Mouse (Mus musculus) liver, embryonic 11.5 days (tissue): ENCODE measurements around the gene Zdhhc12. TPM values are rescaled to one million over a fixed set of nuclear protein-coding genes. Genes with fewer than 3 reads are reported as not detected.
A peak's percentile ranks its signal among the peaks of the same experiment; 100 is the strongest.

Source experiments
- ATAC-seq: fragments of 200-750 bp; cut with Nextera tagmentation; replicated peaks from 2 replicates; pipeline ENCODE4 v1.8.0; 2017; ENCODE audit warnings: moderate number of reproducible peaks, mild to moderate bottlenecking, moderate TSS enrichment, moderate library complexity; ENCODE audit not compliant: low FRiP score
- DNase-seq: peaks from one replicate; pipeline ENCODE4 v3.0.0-alpha.2; 2017; ENCODE audit warnings: low spot score
- H3K27ac ChIP-seq: fragments of 300-500 bp; sonication (generic); 2 replicates; pipeline ENCODE4 v1.5.1; 2014; ENCODE audit warnings: mild to moderate bottlenecking, low read depth, low read length, control low read depth
- H3K27me3 ChIP-seq: fragments of 300-500 bp; sonication (generic); replicated peaks from 2 replicates; pipeline ENCODE4 v1.6.1; 2014; ENCODE audit warnings: low read length, mixed read lengths; ENCODE audit not compliant: control insufficient read depth, insufficient read depth
- H3K36me3 ChIP-seq: fragments of 300-500 bp; sonication (generic); 2 replicates; pipeline ENCODE4 v1.6.1; 2014; ENCODE audit warnings: mild to moderate bottlenecking, low read length, moderate library complexity, mixed read lengths; ENCODE audit not compliant: control insufficient read depth, insufficient read depth
- H3K4me1 ChIP-seq: fragments of 300-500 bp; sonication (generic); replicated peaks from 2 replicates; pipeline ENCODE4 v1.6.1; 2014; ENCODE audit warnings: low read length, mixed read lengths; ENCODE audit not compliant: control insufficient read depth, insufficient read depth
- H3K4me2 ChIP-seq: fragments of 300-500 bp; sonication (generic); 2 replicates; pipeline ENCODE4 v1.6.1; 2014; ENCODE audit warnings: mild to moderate bottlenecking, control low read depth, moderate library complexity
- H3K4me3 ChIP-seq: fragments of 300-500 bp; sonication (generic); 2 replicates; pipeline ENCODE4 v1.5.1; 2014; ENCODE audit warnings: low read depth, low read length, control low read depth
- H3K9ac ChIP-seq: fragments of 300-500 bp; sonication (generic); 2 replicates; pipeline ENCODE4 v1.6.1; 2014; ENCODE audit warnings: low read depth, low read length, control low read depth
- H3K9me3 ChIP-seq: fragments of 300-500 bp; sonication (generic); 2 replicates; pipeline ENCODE4 v1.6.1; 2016; ENCODE audit warnings: low read length, inconsistent platforms, mixed read lengths; ENCODE audit not compliant: control insufficient read depth
- WGBS: fragments of 180-500 bp; shearing (Covaris S2); extraction: QIAGEN DNeasy Blood & Tissue Kit; methylation state at CpG from one replicate; pipeline ENCODE4 v1.1.7; 2014; 5-methylcytosine and 5-hydroxymethylcytosine counted together
- polyA plus RNA-seq: library from polyadenylated mRNA; unstranded; fragments of >200 nt; fragmentation: Nextera tagmentation; extraction: Ambion mirVana; gene quantifications from 2 replicates; pipeline ENCODE4 v1.2.1, GENCODE M21; 2014

Gene Zdhhc12
- polyA plus RNA-seq, 1 experiment from 2014 or later: 53.7 TPM

GRCm38 (mm10) chr2:30130156-30130555 is 36.7 kb upstream of the Zdhhc12 start:
- H3K36me3 ChIP-seq: no peaks in the 10 kb centered on the region
- WGBS: 82% methylated on average over 4 of the region's 4 CpGs
- no peak for ATAC-seq
- no peak overlapping the region for H3K4me3 ChIP-seq
- no peaks in the 10 kb centered on the region for H3K9me3 ChIP-seq
- H3K4me1 ChIP-seq: peaks cover 19% of the 10 kb centered on the region
- no peak overlapping the region for H3K27ac ChIP-seq
- no peaks in the 10 kb centered on the region for H3K27me3 ChIP-seq
- no peak overlapping the region for H3K4me2 ChIP-seq
- no peak overlapping the region for H3K9ac ChIP-seq
- DNase-seq: no peak

- H3K27ac ChIP-seq: no peak overlapping the region
- no peak overlapping the region for H3K4me2 ChIP-seq
- H3K4me3 ChIP-seq: no peak overlapping the region
- no peaks in the 10 kb centered on the region for H3K36me3 ChIP-seq
- ATAC-seq (no peak), DNase-seq (no peak)
- H3K9ac ChIP-seq: no peak overlapping the region
- H3K9me3 ChIP-seq: no peaks in the 10 kb centered on the region
- H3K4me1 ChIP-seq: peaks cover 11% of the 10 kb centered on the region; the same call in 1 of the 2 replicates
- no peaks in the 10 kb centered on the region for H3K27me3 ChIP-seq
- 36% methylated on average over 2 of the region's 2 CpGs for WGBS
These were observed 35.3 kb upstream of the Zdhhc12 start for GRCm38 (mm10) chr2:30128789-30129188.

- H3K36me3 ChIP-seq: no peaks in the 10 kb centered on the region
- peak within 1 kb of the TSS; percentile 77 for H3K4me3 ChIP-seq
- ATAC-seq (peak; percentile 94), DNase-seq (peak; percentile 93)
- WGBS: 12% methylated on average over 30 of the region's 31 CpGs
- no peaks in the 10 kb centered on the region for H3K9me3 ChIP-seq
- peak within 1 kb of the TSS; percentile 70 for H3K27ac ChIP-seq
- no peaks in the 10 kb centered on the region for H3K27me3 ChIP-seq
- H3K4me2 ChIP-seq: peak within 1 kb of the TSS; percentile 85
- H3K4me1 ChIP-seq: peaks cover 13% of the 10 kb centered on the region
- H3K9ac ChIP-seq: peak within 1 kb of the TSS; percentile 81
These were observed 31.2 kb upstream of the Zdhhc12 start, which contains the start of gene Zer1 for GRCm38 (mm10) chr2:30124472-30125274. TSS of gene Zer1 (minus strand) at chr2:30124585.

- no peaks in the 10 kb centered on the region for H3K27me3 ChIP-seq
- no peaks in the 10 kb centered on the region for H3K36me3 ChIP-seq
- peak overlapping the region; percentile 81 for H3K9ac ChIP-seq
- H3K9me3 ChIP-seq: no peaks in the 10 kb centered on the region
- peak overlapping the region; percentile 85 for H3K4me2 ChIP-seq
- DNase-seq: no peak
- peak; percentile 58 for ATAC-seq
- H3K27ac ChIP-seq: peak overlapping the region; percentile 70
- H3K4me3 ChIP-seq: peak overlapping the region; percentile 77
- WGBS: 3% methylated on average over 43 of the region's 44 CpGs
- peaks cover 13% of the 10 kb centered on the region for H3K4me1 ChIP-seq
These were observed 30.5 kb upstream of the Zdhhc12 start for GRCm38 (mm10) chr2:30123729-30124471.

- Histone ChIP-seq H3K4me2 (no peak overlapping the region; the same call in 1 of the 2 replicates), H3K36me3 (no peaks in the 10 kb centered on the region), H3K4me1 (peaks cover 13% of the 10 kb centered on the region), H3K4me3 (no peak overlapping the region), H3K9ac (no peak overlapping the region), H3K9me3 (no peaks in the 10 kb centered on the region), H3K27ac (no peak overlapping the region), H3K27me3 (no peaks in the 10 kb centered on the region)
- no peak for ATAC-seq
- no peak for DNase-seq
- 80% methylated on average over 5 of the region's 5 CpGs for WGBS
These were observed 29.3 kb upstream of the Zdhhc12 start for GRCm38 (mm10) chr2:30122766-30123165.

GRCm38 (mm10) chr2:30120269-30120668 is 26.8 kb upstream of the Zdhhc12 start:
- WGBS: 83% methylated on average over 4 of the region's 4 CpGs
- H3K36me3 ChIP-seq: no peaks in the 10 kb centered on the region
- no peak overlapping the region for H3K27ac ChIP-seq
- H3K4me1 ChIP-seq: peaks cover 11% of the 10 kb centered on the region
- ATAC-seq (no peak), DNase-seq (no peak)
- H3K4me2 ChIP-seq: no peak overlapping the region
- no peak overlapping the region for H3K4me3 ChIP-seq
- H3K9me3 ChIP-seq: no peaks in the 10 kb centered on the region
- no peak overlapping the region for H3K9ac ChIP-seq
- no peaks in the 10 kb centered on the region for H3K27me3 ChIP-seq

- ATAC-seq (no peak), DNase-seq (no peak)
- Histone ChIP-seq H3K4me2 (no peak overlapping the region), H3K27me3 (no peaks in the 10 kb centered on the region), H3K4me1 (peaks cover 8% of the 10 kb centered on the region), H3K36me3 (no peaks in the 10 kb centered on the region), H3K27ac (no peak overlapping the region), H3K4me3 (no peak overlapping the region), H3K9me3 (no peaks in the 10 kb centered on the region), H3K9ac (no peak overlapping the region)
- 53% methylated on average over 6 of the region's 6 CpGs for WGBS
These were observed 26.2 kb upstream of the Zdhhc12 start for GRCm38 (mm10) chr2:30119641-30120051.

- no peak overlapping the region for H3K4me3 ChIP-seq
- DNase-seq (no peak), ATAC-seq (0 out of 2 replicates have a peak, but pooled peaks have one; percentile 18)
- no peak overlapping the region for H3K4me2 ChIP-seq
- 53% methylated on average over 5 of the region's 5 CpGs for WGBS
- no peaks in the 10 kb centered on the region for H3K9me3 ChIP-seq
- no peaks in the 10 kb centered on the region for H3K27me3 ChIP-seq
- peaks cover 14% of the 10 kb centered on the region for H3K4me1 ChIP-seq
- no peak overlapping the region for H3K27ac ChIP-seq
- H3K36me3 ChIP-seq: peaks cover 17% of the 10 kb centered on the region; the same call in 1 of the 2 replicates
- H3K9ac ChIP-seq: no peak overlapping the region
These were observed 19.1 kb upstream of the Zdhhc12 start for GRCm38 (mm10) chr2:30112564-30112963.
